Mouse (Mus musculus): Measurements from ENCODE around the gene Cdca4.

- TF ChIP-seq CTCF (conservative IDR thresholded peaks at IDR 0.05; ENCODE audit: insufficient read depth, insufficient read length, low read depth, low read length) (no peak), POLR2A (IDR thresholded peaks at IDR 0.05; ENCODE audit: low read depth, low read length) (no peak)
These were observed 7.2 kb downstream of the Cdca4 start for GRCm38 (mm10) chr12:112821974-112822373.
